Mouse (Mus musculus) heart, postnatal 0 days (tissue): ENCODE results near the gene Zbtb32. TPM values are rescaled to one million over a fixed set of nuclear protein-coding genes. Genes with fewer than 3 reads are reported as not detected.

ENCODE experiments used
- ATAC-seq: fragments of 200-750 bp; cut with Nextera tagmentation; 2 replicates; pipeline ENCODE4 v1.8.0; 2017; ENCODE audit warnings: low read depth, moderate number of reproducible peaks, moderate library complexity; ENCODE audit not compliant: insufficient read depth
- DNase-seq: peaks from one replicate; pipeline ENCODE4 v3.0.0-alpha.2; 2016; ENCODE audit warnings: low spot score
- H3K27ac ChIP-seq: fragments of 300-500 bp; sonication (generic); 2 replicates; pipeline ENCODE4 v1.5.1; 2014; ENCODE audit warnings: low read depth, mild to moderate bottlenecking
- H3K27me3 ChIP-seq: fragments of 300-500 bp; sonication (generic); 2 replicates; pipeline ENCODE4 v1.6.1; 2014; ENCODE audit warnings: low read length, mixed read lengths; ENCODE audit not compliant: control insufficient read depth, insufficient read depth
- H3K36me3 ChIP-seq: fragments of 300-500 bp; sonication (generic); replicated peaks from 2 replicates; pipeline ENCODE4 v1.6.1; 2014; ENCODE audit warnings: low read length, mixed read lengths; ENCODE audit not compliant: control insufficient read depth, insufficient read depth
- H3K4me1 ChIP-seq: fragments of 300-500 bp; sonication (generic); 2 replicates; pipeline ENCODE4 v1.6.1; 2014; ENCODE audit warnings: antibody characterized with exemption; ENCODE audit not compliant: control insufficient read depth, insufficient read depth
- H3K4me2 ChIP-seq: fragments of 300-500 bp; sonication (generic); 2 replicates; pipeline ENCODE4 v1.6.1; 2014; ENCODE audit warnings: low read depth, mild to moderate bottlenecking, low read length, moderate library complexity
- H3K4me3 ChIP-seq: fragments of 300-500 bp; sonication (generic); 2 replicates; pipeline ENCODE4 v1.5.1; 2014; ENCODE audit warnings: low read depth, low read length
- H3K9ac ChIP-seq: fragments of 300-500 bp; sonication (generic); replicated peaks from 2 replicates; pipeline ENCODE4 v1.6.1; 2014; ENCODE audit warnings: low read depth, low read length, mixed read lengths
- H3K9me3 ChIP-seq: fragments of 300-500 bp; sonication (generic); replicated peaks from 2 replicates; pipeline ENCODE4 v1.6.1; 2016; ENCODE audit warnings: low read length; ENCODE audit not compliant: control insufficient read depth
- CTCF ChIP-seq: IDR thresholded peaks from 2 replicates; pipeline ENCODE4 v1.5.1; 2016; ENCODE audit warnings: antibody characterized with exemption, control low read depth, low read depth
- EP300 ChIP-seq: IDR thresholded peaks from 2 replicates; pipeline ENCODE4 v1.6.1; 2016; ENCODE audit warnings: antibody characterized with exemption, low read depth
- WGBS: fragments of 180-500 bp; shearing (Covaris S2); extraction: QIAGEN DNeasy Blood & Tissue Kit; methylation state at CpG from one replicate; pipeline ENCODE4 v1.1.7; 2014; 5-methylcytosine and 5-hydroxymethylcytosine counted together
- polyA plus RNA-seq: library from polyadenylated mRNA; unstranded; fragments of >200 nt; fragmentation: Nextera tagmentation; extraction: Ambion mirVana; gene quantifications from 2 replicates; pipeline ENCODE4 v1.2.1, GENCODE M21; 2015
- total RNA-seq: library from RNA; depleted of rRNA; stranded (reverse); fragments of >200 nt; gene quantifications from 2 replicates; pipeline ENCODE4 v1.2.3, GENCODE M21; 2014; ENCODE audit warnings: low replicate concordance

Zbtb32 gene
- total and polyA plus RNA-seq, 2 experiments from 2014 or later, result 0.11 TPM; not detected in 1

GRCm38 (mm10) chr7:30633762-30634412, 35.2 kb upstream of the Zbtb32 start:
- Histone ChIP-seq H3K36me3 (no peaks in the 10 kb centered on the region), H3K4me2 (no peak overlapping the region)

DNA sequence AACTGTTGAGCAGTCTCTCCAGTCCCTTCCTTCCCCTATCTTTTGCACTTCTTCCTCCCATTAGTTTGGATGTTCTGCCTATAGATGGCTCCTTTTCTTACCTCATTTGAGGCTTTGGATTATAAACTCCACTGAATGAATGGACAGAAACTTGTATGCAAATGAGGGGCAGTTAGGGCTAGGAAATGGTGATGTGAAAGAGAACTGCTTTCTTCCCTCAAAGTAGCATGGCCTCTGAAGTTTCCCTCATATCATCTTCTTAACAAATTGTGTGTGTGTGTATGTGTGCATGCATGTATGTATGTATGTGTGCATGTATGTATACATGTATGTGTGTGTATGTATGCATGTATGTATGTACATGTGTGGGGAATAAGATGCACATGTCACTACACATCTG, 30.3 kb upstream of the Zbtb32 start:
- H3K36me3 ChIP-seq, result peaks cover 5% of the 10 kb centered on the region; the same call in 1 of the 2 replicates
- H3K9ac ChIP-seq, result no peak overlapping the region
- TF ChIP-seq EP300 (no peak), CTCF (no peak)
- ATAC-seq (no peak), DNase-seq (no peak)
- H3K4me2 ChIP-seq, result no peak overlapping the region
- peaks cover 25% of the 10 kb centered on the region for H3K27me3 ChIP-seq
- no peak overlapping the region for H3K4me3 ChIP-seq
- H3K4me1 ChIP-seq, result peaks cover 10% of the 10 kb centered on the region; the same call in 1 of the 2 replicates
- no peaks in the 10 kb centered on the region for H3K9me3 ChIP-seq
- no peak overlapping the region for H3K27ac ChIP-seq

More at GRCm38 (mm10) chr7:30633762-30634412, 35.2 kb upstream of the Zbtb32 start:
- no peak for ATAC-seq
- Histone ChIP-seq H3K9me3 (no peaks in the 10 kb centered on the region), H3K4me3 (no peak overlapping the region), H3K4me1 (no peaks in the 10 kb centered on the region), H3K9ac (no peak overlapping the region), H3K27me3 (peaks cover 53% of the 10 kb centered on the region), H3K27ac (no peak overlapping the region)
- 8% methylated on average over 27 of the region's 27 CpGs for WGBS
- TF ChIP-seq CTCF, result no peak
- no peak for TF ChIP-seq EP300
- no peak for DNase-seq

- ATAC-seq (no peak), DNase-seq (no peak)
- no peaks in the 10 kb centered on the region for H3K9me3 ChIP-seq
- TF ChIP-seq CTCF (no peak), EP300 (no peak)
- peaks cover 10% of the 10 kb centered on the region; the same call in 1 of the 2 replicates for H3K4me1 ChIP-seq
- 0 out of 2 replicates have a peak, but pooled peaks cover 3% of the 10 kb centered on the region for H3K27me3 ChIP-seq
- peaks cover 29% of the 10 kb centered on the region for H3K36me3 ChIP-seq
- no peak overlapping the region for H3K4me3 ChIP-seq
- H3K9ac ChIP-seq, result no peak overlapping the region
- no peak overlapping the region for H3K27ac ChIP-seq
- 84% methylated on average over 5 of the region's 5 CpGs for WGBS
- H3K4me2 ChIP-seq, result no peak overlapping the region
Measured at GRCm38 (mm10) chr7:30626647-30627046, 27.9 kb upstream of the Zbtb32 start.

- Histone ChIP-seq H3K9me3 (no peaks in the 10 kb centered on the region), H3K36me3 (peaks cover 35% of the 10 kb centered on the region), H3K9ac (peak within 1 kb of the TSS; percentile 92), H3K4me3 (peak within 1 kb of the TSS; percentile 83), H3K27ac (peak within 1 kb of the TSS; percentile 87), H3K4me1 (peaks cover 10% of the 10 kb centered on the region; the same call in 1 of the 2 replicates), H3K27me3 (no peaks in the 10 kb centered on the region), H3K4me2 (peak within 1 kb of the TSS; percentile 90)
- DNase-seq (peak; percentile 94), ATAC-seq (peak; percentile 94)
- TF ChIP-seq CTCF (no peak), EP300 (no peak)
- 1% methylated on average over 44 of the region's 44 CpGs for WGBS
Measured at GRCm38 (mm10) chr7:30625530-30626384, 27.0 kb upstream of the Zbtb32 start, which contains the start of gene Cox6b1. Gene Cox6b1 (minus strand): TSS chr7:30626151.

DNA sequence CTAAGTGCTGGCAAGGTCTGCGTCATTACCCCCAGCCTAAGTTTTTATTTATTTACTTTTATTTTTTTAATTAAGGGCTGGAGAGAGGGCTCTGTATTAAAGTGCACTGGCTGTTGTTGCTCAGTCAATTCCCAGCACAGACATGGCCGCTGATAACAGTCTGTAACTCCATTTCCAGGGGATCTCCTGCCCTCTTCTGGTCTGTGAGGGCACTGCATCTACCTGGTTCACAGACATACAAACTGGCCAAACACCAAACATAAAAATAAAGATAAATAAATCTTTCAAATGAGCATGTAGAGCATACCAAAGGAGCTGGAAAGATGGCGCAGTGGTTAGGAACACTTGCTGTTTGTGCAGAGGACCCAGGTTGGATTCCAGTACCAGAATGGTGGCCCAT, 20.5 kb upstream of the Zbtb32 start:
- H3K9me3 ChIP-seq, result no peaks in the 10 kb centered on the region
- no peak for DNase-seq
- no peak overlapping the region for H3K27ac ChIP-seq
- TF ChIP-seq CTCF, result peak; percentile 42
- no peak for TF ChIP-seq EP300
- H3K4me2 ChIP-seq, result no peak overlapping the region
- no peak overlapping the region for H3K9ac ChIP-seq
- no peaks in the 10 kb centered on the region for H3K4me1 ChIP-seq
- H3K27me3 ChIP-seq, result no peaks in the 10 kb centered on the region
- H3K4me3 ChIP-seq, result no peak overlapping the region
- peaks cover 71% of the 10 kb centered on the region for H3K36me3 ChIP-seq
- no peak for ATAC-seq
- 86% methylated on average over 3 of the region's 3 CpGs for WGBS
